Mouse (Mus musculus) C2C12 (cell line): ENCODE results near the gene Ssc5d.

Experiments
- CTCF ChIP-seq: IDR thresholded peaks from one replicate; pipeline ENCODE4 v1.5.1; 2011; ENCODE audit not compliant: control insufficient read depth, insufficient read depth, insufficient read length
- MAX ChIP-seq: IDR thresholded peaks from one replicate; pipeline ENCODE4 v1.6.1; 2011; ENCODE audit warnings: mild to moderate bottlenecking, control low read depth

DNA sequence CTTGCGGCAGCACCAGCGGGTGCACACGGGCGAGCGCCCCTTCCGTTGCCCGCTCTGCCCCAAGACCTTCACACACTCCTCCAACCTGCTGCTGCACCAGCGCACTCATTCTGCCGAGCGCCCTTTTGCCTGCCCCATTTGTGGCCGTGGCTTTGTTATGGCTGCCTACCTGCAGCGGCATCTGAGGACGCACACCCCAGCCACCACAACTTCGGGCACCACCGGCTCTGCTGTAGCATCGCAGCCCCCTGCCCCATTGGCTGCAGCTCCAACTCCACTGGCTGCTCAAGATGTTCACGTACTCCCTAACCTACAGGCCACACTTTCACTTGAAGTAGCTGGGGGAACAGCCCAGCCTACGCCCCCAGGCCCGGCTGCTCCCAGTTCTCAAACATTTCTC is 5.1 kb upstream of the Ssc5d start:
- TF ChIP-seq CTCF: no peak
- no peak for TF ChIP-seq MAX
